Mouse (Mus musculus): ENCODE measurements at regions not wholly inside any gene's neighbourhood (a gene's known extent, or its start where the extent isn't known, plus 50 kb on each side); places are given as distances from the start of the nearest gene placed in this dataset.

- H3K4me3 ChIP-seq (ENCODE audit: low read depth, low read length): no peak overlapping the region
- peak; percentile 80 for TF ChIP-seq CTCF (IDR thresholded peaks at IDR 0.05)
- H3K9me3 ChIP-seq (ENCODE audit: low read length): no peaks in the 10 kb centered on the region
- 18% methylated on average over 6 of the region's 6 CpGs for WGBS
- H3K4me1 ChIP-seq (ENCODE audit: insufficient read depth, low read length): no peaks in the 10 kb centered on the region
- no peak for ATAC-seq (ENCODE audit: low FRiP score)
- H3K27me3 ChIP-seq (ENCODE audit: insufficient read depth, low read length): no peaks in the 10 kb centered on the region
- H3K4me2 ChIP-seq (ENCODE audit: low read depth, low read length, poor library complexity, severe bottlenecking): peak overlapping the region; percentile 18
- DNase-seq (ENCODE audit: low spot score): peak; percentile 59
- no peaks in the 10 kb centered on the region for H3K36me3 ChIP-seq (ENCODE audit: insufficient read depth, low read length)
- no peak overlapping the region for H3K27ac ChIP-seq (ENCODE audit: low read depth, low read length)
- H3K9ac ChIP-seq (replicated peaks; ENCODE audit: low read length, poor library complexity, severe bottlenecking): no peak overlapping the region
Measured at GRCm38 (mm10) chr2:47424910-47425309, 1389.0 kb upstream of the Acvr2a start.

- TF ChIP-seq CTCF (IDR thresholded peaks at IDR 0.05): no peak
- DNase-seq (ENCODE audit: low spot score) (no peak), ATAC-seq (ENCODE audit: low FRiP score) (no peak)
- Histone ChIP-seq H3K9me3 (ENCODE audit: low read length) (no peaks in the 10 kb centered on the region), H3K9ac (replicated peaks; ENCODE audit: low read length, poor library complexity, severe bottlenecking) (no peak overlapping the region), H3K36me3 (ENCODE audit: insufficient read depth, low read length) (no peaks in the 10 kb centered on the region), H3K4me1 (ENCODE audit: insufficient read depth, low read length) (no peaks in the 10 kb centered on the region), H3K27ac (ENCODE audit: low read depth, low read length) (no peak overlapping the region), H3K4me2 (ENCODE audit: low read depth, low read length, poor library complexity, severe bottlenecking) (no peak overlapping the region), H3K4me3 (ENCODE audit: low read depth, low read length) (no peak overlapping the region), H3K27me3 (ENCODE audit: insufficient read depth, low read length) (no peaks in the 10 kb centered on the region)
- 79% methylated on average over 2 of the region's 2 CpGs for WGBS
Measured at GRCm38 (mm10) chr2:47429843-47430242, 1384.1 kb upstream of the Acvr2a start.

- no peaks in the 10 kb centered on the region for H3K4me1 ChIP-seq (ENCODE audit: insufficient read depth, low read length)
- DNase-seq (ENCODE audit: low spot score): no peak
- no peak overlapping the region for H3K4me3 ChIP-seq (ENCODE audit: low read depth, low read length)
- H3K27me3 ChIP-seq (ENCODE audit: insufficient read depth, low read length): no peaks in the 10 kb centered on the region
- WGBS: 68% methylated on average over 4 of the region's 4 CpGs
- no peak overlapping the region for H3K9ac ChIP-seq (replicated peaks; ENCODE audit: low read length, poor library complexity, severe bottlenecking)
- H3K4me2 ChIP-seq (ENCODE audit: low read depth, low read length, poor library complexity, severe bottlenecking): no peak overlapping the region
- TF ChIP-seq CTCF (IDR thresholded peaks at IDR 0.05): no peak
- H3K36me3 ChIP-seq (ENCODE audit: insufficient read depth, low read length): no peaks in the 10 kb centered on the region
- no peak for ATAC-seq (ENCODE audit: low FRiP score)
- H3K9me3 ChIP-seq (ENCODE audit: low read length): no peaks in the 10 kb centered on the region
- H3K27ac ChIP-seq (ENCODE audit: low read depth, low read length): no peak overlapping the region
Measured at GRCm38 (mm10) chr2:47466043-47466442, 1347.9 kb upstream of the Acvr2a start.

GRCm38 (mm10) chr2:47491874-47492539, 1321.9 kb upstream of the Acvr2a start:
- DNase-seq (ENCODE audit: low spot score): peak; percentile 75
- Histone ChIP-seq H3K27me3 (ENCODE audit: insufficient read depth, low read length) (no peaks in the 10 kb centered on the region), H3K4me2 (ENCODE audit: low read depth, low read length, poor library complexity, severe bottlenecking) (no peak overlapping the region), H3K36me3 (ENCODE audit: insufficient read depth, low read length) (no peaks in the 10 kb centered on the region), H3K4me3 (ENCODE audit: low read depth, low read length) (no peak overlapping the region), H3K9ac (replicated peaks; ENCODE audit: low read length, poor library complexity, severe bottlenecking) (no peak overlapping the region), H3K9me3 (ENCODE audit: low read length) (no peaks in the 10 kb centered on the region), H3K4me1 (ENCODE audit: insufficient read depth, low read length) (no peaks in the 10 kb centered on the region), H3K27ac (ENCODE audit: low read depth, low read length) (no peak overlapping the region)
- ATAC-seq (ENCODE audit: low FRiP score): peak; percentile 56; the same call in 1 of the 2 replicates
- 15% methylated on average over 5 of the region's 5 CpGs for whole genome bisulfite sequencing
- peak; percentile 91 for TF ChIP-seq CTCF (IDR thresholded peaks at IDR 0.05)
